Mouse (Mus musculus): ENCODE data around the gene Macrod2. TPM values are rescaled to one million over a fixed set of nuclear protein-coding genes. Genes with fewer than 3 reads are reported as not detected.
A peak's percentile ranks its signal among the peaks of the same experiment; 100 is the strongest.

Gene Macrod2
- total and polyA plus RNA-seq, 2 experiments from 2014 or later = 37.3 to 67.2 TPM

GRCm38 (mm10) chr2:141388632-141389031, 993.5 kb downstream of the Macrod2 start:
- Histone ChIP-seq H3K27me3 (ENCODE audit: insufficient read depth, low read length) (no peaks in the 10 kb centered on the region), H3K27ac (ENCODE audit: low read depth, low read length) (no peak overlapping the region), H3K9ac (replicated peaks; ENCODE audit: low read length, poor library complexity, severe bottlenecking) (no peak overlapping the region), H3K9me3 (ENCODE audit: low read length) (no peaks in the 10 kb centered on the region), H3K4me2 (ENCODE audit: low read depth, low read length, poor library complexity, severe bottlenecking) (no peak overlapping the region), H3K4me1 (ENCODE audit: insufficient read depth, low read length) (no peaks in the 10 kb centered on the region), H3K36me3 (ENCODE audit: insufficient read depth, low read length) (no peaks in the 10 kb centered on the region), H3K4me3 (ENCODE audit: low read depth, low read length) (no peak overlapping the region)
- WGBS = 68% methylated on average over 2 of the region's 2 CpGs
- ATAC-seq (ENCODE audit: low FRiP score) = no peak
- no peak for DNase-seq (ENCODE audit: low spot score)
- no peak for TF ChIP-seq CTCF (IDR thresholded peaks at IDR 0.05)

DNA sequence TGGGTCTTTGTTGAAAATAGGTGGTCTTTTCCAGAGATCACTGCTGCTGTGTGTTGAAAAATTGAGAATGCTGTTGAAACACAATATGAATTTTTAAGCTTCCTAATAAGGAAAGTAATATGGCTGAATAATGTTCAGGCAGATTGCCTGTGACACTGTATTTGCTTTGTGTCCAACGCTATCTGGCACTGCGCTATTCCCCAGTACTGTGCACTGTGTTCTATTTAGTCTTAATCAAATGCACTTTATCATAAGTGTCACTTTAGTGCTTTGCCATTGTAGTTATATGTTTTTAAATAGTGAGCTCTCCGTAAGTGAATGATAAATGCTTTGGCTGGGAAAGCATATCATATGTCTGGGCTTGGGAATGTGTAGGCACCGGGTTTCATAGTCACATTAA, 996.1 kb downstream of the Macrod2 start:
- H3K36me3 ChIP-seq (ENCODE audit: insufficient read depth, low read length) = no peaks in the 10 kb centered on the region
- no peaks in the 10 kb centered on the region for H3K4me1 ChIP-seq (ENCODE audit: insufficient read depth, low read length)
- DNase-seq (ENCODE audit: low spot score) (peak; percentile 10), ATAC-seq (ENCODE audit: low FRiP score) (no peak)
- no peak overlapping the region for H3K27ac ChIP-seq (ENCODE audit: low read depth, low read length)
- H3K27me3 ChIP-seq (ENCODE audit: insufficient read depth, low read length) = no peaks in the 10 kb centered on the region
- H3K4me3 ChIP-seq (ENCODE audit: low read depth, low read length) = no peak overlapping the region
- WGBS = 89% methylated on average over 4 of the region's 4 CpGs
- TF ChIP-seq CTCF (IDR thresholded peaks at IDR 0.05) = no peak
- no peaks in the 10 kb centered on the region for H3K9me3 ChIP-seq (ENCODE audit: low read length)
- H3K4me2 ChIP-seq (ENCODE audit: low read depth, low read length, poor library complexity, severe bottlenecking) = no peak overlapping the region
- no peak overlapping the region for H3K9ac ChIP-seq (replicated peaks; ENCODE audit: low read length, poor library complexity, severe bottlenecking)

GRCm38 (mm10) chr2:141394806-141395205, 999.7 kb downstream of the Macrod2 start:
- Histone ChIP-seq H3K4me1 (ENCODE audit: insufficient read depth, low read length) (no peaks in the 10 kb centered on the region), H3K27me3 (ENCODE audit: insufficient read depth, low read length) (no peaks in the 10 kb centered on the region), H3K36me3 (ENCODE audit: insufficient read depth, low read length) (no peaks in the 10 kb centered on the region), H3K4me2 (ENCODE audit: low read depth, low read length, poor library complexity, severe bottlenecking) (no peak overlapping the region), H3K4me3 (ENCODE audit: low read depth, low read length) (no peak overlapping the region), H3K27ac (ENCODE audit: low read depth, low read length) (no peak overlapping the region), H3K9me3 (ENCODE audit: low read length) (no peaks in the 10 kb centered on the region), H3K9ac (replicated peaks; ENCODE audit: low read length, poor library complexity, severe bottlenecking) (no peak overlapping the region)
- WGBS = 76% methylated on average over 1 of the region's 1 CpGs
- DNase-seq (ENCODE audit: low spot score) = no peak
- TF ChIP-seq CTCF (IDR thresholded peaks at IDR 0.05) = peak; percentile 19
- ATAC-seq (ENCODE audit: low FRiP score) = no peak

DNA sequence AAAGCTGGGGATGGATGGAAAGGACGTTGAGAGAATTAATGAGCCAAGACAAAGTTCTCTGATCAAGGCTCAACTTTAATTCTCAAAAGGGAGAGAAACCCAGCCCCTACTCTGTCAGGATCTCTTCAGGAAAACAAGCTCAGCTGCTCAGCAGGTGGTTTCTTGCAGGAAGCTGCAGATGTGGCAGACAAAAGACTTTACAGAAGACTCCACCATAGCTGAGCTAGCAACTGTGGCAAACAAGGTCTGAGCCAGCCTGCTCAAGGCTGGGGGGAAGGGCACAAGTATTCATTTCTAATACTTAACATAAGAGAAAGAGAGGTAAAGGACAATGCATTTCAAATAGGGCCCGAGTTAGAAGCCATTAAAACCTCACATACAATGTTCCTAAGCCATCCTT, 1013.7 kb downstream of the Macrod2 start:
- no peak for TF ChIP-seq CTCF (IDR thresholded peaks at IDR 0.05)
- no peak overlapping the region for H3K4me3 ChIP-seq (ENCODE audit: low read depth, low read length)
- DNase-seq (ENCODE audit: low spot score) (no peak), ATAC-seq (ENCODE audit: low FRiP score) (no peak)
- no peaks in the 10 kb centered on the region for H3K27me3 ChIP-seq (ENCODE audit: insufficient read depth, low read length)
- H3K4me1 ChIP-seq (ENCODE audit: insufficient read depth, low read length) = no peaks in the 10 kb centered on the region
- WGBS = 7% methylated on average over 2 of the region's 2 CpGs
- H3K9me3 ChIP-seq (ENCODE audit: low read length) = no peaks in the 10 kb centered on the region
- no peaks in the 10 kb centered on the region for H3K36me3 ChIP-seq (ENCODE audit: insufficient read depth, low read length)
- H3K4me2 ChIP-seq (ENCODE audit: low read depth, low read length, poor library complexity, severe bottlenecking) = no peak overlapping the region
- H3K27ac ChIP-seq (ENCODE audit: low read depth, low read length) = no peak overlapping the region
- no peak overlapping the region for H3K9ac ChIP-seq (replicated peaks; ENCODE audit: low read length, poor library complexity, severe bottlenecking)

GRCm38 (mm10) chr2:141416436-141416835, 1021.3 kb downstream of the Macrod2 start:
- no peaks in the 10 kb centered on the region for H3K36me3 ChIP-seq (ENCODE audit: insufficient read depth, low read length)
- H3K4me3 ChIP-seq (ENCODE audit: low read depth, low read length) = no peak overlapping the region
- H3K9me3 ChIP-seq (ENCODE audit: low read length) = no peaks in the 10 kb centered on the region
- no peak for TF ChIP-seq CTCF (IDR thresholded peaks at IDR 0.05)
- no peaks in the 10 kb centered on the region; the same call in 1 of the 2 replicates for H3K4me1 ChIP-seq (ENCODE audit: insufficient read depth, low read length)
- no peaks in the 10 kb centered on the region for H3K27me3 ChIP-seq (ENCODE audit: insufficient read depth, low read length)
- ATAC-seq (ENCODE audit: low FRiP score) (no peak), DNase-seq (ENCODE audit: low spot score) (no peak)
- peak overlapping the region; percentile 43; the same call in 1 of the 2 replicates for H3K27ac ChIP-seq (ENCODE audit: low read depth, low read length)
- no peak overlapping the region for H3K4me2 ChIP-seq (ENCODE audit: low read depth, low read length, poor library complexity, severe bottlenecking)
- no peak overlapping the region for H3K9ac ChIP-seq (replicated peaks; ENCODE audit: low read length, poor library complexity, severe bottlenecking)

DNA sequence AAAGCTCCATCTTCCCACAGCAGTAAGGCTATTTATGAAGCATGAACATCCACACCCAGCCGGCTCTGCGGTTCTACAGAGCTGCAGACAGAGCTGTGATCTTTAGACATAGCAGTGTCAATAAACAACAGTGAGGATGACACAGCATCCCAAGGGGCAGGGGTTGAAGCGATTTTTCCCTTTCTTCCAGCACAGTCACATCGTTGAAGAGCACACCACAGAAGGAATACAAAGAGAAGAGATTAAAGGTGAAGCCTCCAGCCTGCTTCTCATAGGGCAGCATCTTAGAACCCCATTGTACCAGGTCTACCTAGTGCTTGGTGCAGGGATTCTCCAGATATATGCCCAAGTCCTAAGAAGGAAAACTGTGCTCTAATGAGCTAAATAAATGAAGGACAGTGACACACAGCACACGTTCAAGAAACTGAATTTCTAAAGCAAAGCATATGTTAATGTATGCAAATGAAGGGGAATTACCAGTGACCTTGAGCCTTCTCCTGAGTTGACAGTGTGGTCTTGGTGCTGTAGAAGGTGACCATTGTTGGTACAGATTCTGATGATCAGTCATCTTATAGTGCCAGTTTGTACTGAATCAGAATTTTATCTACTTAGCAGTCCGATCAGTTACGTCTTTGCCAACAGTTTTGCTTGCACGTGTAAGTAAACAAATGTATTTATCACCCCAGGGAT, 1021.9 kb downstream of the Macrod2 start:
- no peak for ATAC-seq (ENCODE audit: low FRiP score)
- 36% methylated on average over 8 of the region's 8 CpGs for WGBS
- no peak overlapping the region for H3K9ac ChIP-seq (replicated peaks; ENCODE audit: low read length, poor library complexity, severe bottlenecking)
- no peak overlapping the region for H3K4me3 ChIP-seq (ENCODE audit: low read depth, low read length)
- H3K27ac ChIP-seq (ENCODE audit: low read depth, low read length) = peak overlapping the region; percentile 43; the same call in 1 of the 2 replicates
- no peaks in the 10 kb centered on the region for H3K9me3 ChIP-seq (ENCODE audit: low read length)
- H3K36me3 ChIP-seq (ENCODE audit: insufficient read depth, low read length) = no peaks in the 10 kb centered on the region
- TF ChIP-seq CTCF (IDR thresholded peaks at IDR 0.05) = no peak
- no peak overlapping the region for H3K4me2 ChIP-seq (ENCODE audit: low read depth, low read length, poor library complexity, severe bottlenecking)
- no peaks in the 10 kb centered on the region for H3K27me3 ChIP-seq (ENCODE audit: insufficient read depth, low read length)
- DNase-seq (ENCODE audit: low spot score) = no peak
- H3K4me1 ChIP-seq (ENCODE audit: insufficient read depth, low read length) = no peaks in the 10 kb centered on the region; the same call in 1 of the 2 replicates

Measured in midbrain, postnatal 0 days (tissue).